ENCODE assay signal across 9 mouse cellular contexts in the genomic region with DNA sequence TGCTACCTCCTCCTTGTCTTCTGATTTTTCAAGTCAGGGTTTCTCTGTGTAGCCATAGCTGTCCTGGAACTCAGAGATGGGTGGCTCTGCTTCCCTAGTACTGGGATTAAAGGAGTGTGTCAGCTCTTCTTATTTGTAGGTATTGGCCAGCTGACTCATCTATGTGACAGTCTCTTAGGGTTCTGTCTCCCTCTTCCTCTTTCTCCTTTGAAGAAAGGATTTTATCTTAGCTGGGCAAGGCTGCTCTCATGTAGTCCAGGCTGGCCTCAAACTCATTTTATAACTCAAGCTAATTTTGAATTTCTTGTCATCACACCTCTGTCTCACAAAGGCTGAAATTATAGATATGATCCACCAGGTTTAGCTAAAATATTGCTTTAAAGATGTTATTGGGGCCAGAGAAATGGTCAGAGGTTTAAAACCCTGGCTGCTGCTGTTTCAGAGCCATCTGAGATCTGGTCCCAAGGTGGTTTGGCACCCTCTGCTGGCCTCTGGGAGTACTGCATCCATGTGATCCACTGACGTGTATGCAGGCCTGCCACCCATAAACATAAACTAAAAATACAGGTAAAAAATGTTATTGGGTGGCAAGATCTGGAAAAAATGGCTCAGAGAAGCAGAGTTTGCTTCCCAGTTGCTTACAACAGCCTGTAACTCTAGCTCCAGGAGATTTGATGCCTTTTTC. TPM values are rescaled to one million over a fixed set of nuclear protein-coding genes. Genes with fewer than 3 reads are reported as not detected.
A peak's percentile ranks its signal among the peaks of the same experiment; 100 is the strongest.
DNase-seq lines count a peak whose midpoint lies in the region; ATAC-seq and TF ChIP-seq lines count a peak whose summit lies in the region.
"Had no signal": no experiment of that assay in that cellular context is flagged by ENCODE, and none has a peak within 500 bp of the region (broad histone marks: within the 10 kb centered on the region; RNA-seq: fewer than 3 reads in every experiment).

No protein-coding gene starts in this region.

- TF ChIP-seq EP300 in stomach, postnatal 0 days (optimal IDR thresholded peaks at IDR 0.05), result no peak

- no peaks in the 10 kb centered on the region for H3K9me3 ChIP-seq in neural tube, embryonic 15.5 days (replicated peaks)
- H3K9me3 ChIP-seq in stomach, postnatal 0 days (ENCODE audit: control insufficient read depth, low read length), result no peaks in the 10 kb centered on the region
- H3K9me3 ChIP-seq: embryonic facial prominence, embryonic 13.5 days had no signal

- no peak overlapping the region for H3K9ac ChIP-seq in neural tube, embryonic 15.5 days (replicated peaks)
- H3K9ac ChIP-seq in stomach, postnatal 0 days (ENCODE audit: low read length), result no peak overlapping the region
- H3K9ac ChIP-seq: embryonic facial prominence, embryonic 13.5 days had no signal

- 3% methylated on average over 1 of the region's 1 CpGs for WGBS in neural tube, embryonic 15.5 days
- WGBS in stomach, postnatal 0 days, result 5% methylated on average over 1 of the region's 1 CpGs

- DNase-seq in neural tube, embryonic 10.5 days (ENCODE audit: extremely low spot score, low spot score), result peak; percentile 73
- peak; percentile 91 to 94 for DNase-seq in cerebellum, postnatal 14 days
- DNase-seq in gastrocnemius, adult 2 months, result peak; percentile 84
- peak; percentile 86 for DNase-seq in kidney, adult 9 months
- peak; percentile 88 for DNase-seq in liver
- DNase-seq in naive thymus-derived CD4-positive, alpha-beta T cell, adult 2 months (ENCODE audit: low read depth), result peak; percentile 89
- DNase-seq in stomach, postnatal 0 days (ENCODE audit: low spot score), result peak; percentile 80

- H3K27ac ChIP-seq in neural tube, embryonic 15.5 days (replicated peaks), result no peak overlapping the region
- no peak overlapping the region for H3K27ac ChIP-seq in gastrocnemius, adult 2 months
- no peak overlapping the region for H3K27ac ChIP-seq in stomach, postnatal 0 days (replicated peaks)
- H3K27ac ChIP-seq: embryonic facial prominence, embryonic 13.5 days had no signal

- no peak overlapping the region for H3K4me3 ChIP-seq in neural tube, embryonic 15.5 days (replicated peaks)
- H3K4me3 ChIP-seq in gastrocnemius, adult 2 months, result no peak overlapping the region
- H3K4me3 ChIP-seq in stomach, postnatal 0 days (ENCODE audit: low read depth, low read length), result no peak overlapping the region
- H3K4me3 ChIP-seq: embryonic facial prominence, embryonic 13.5 days had no signal

- no peak overlapping the region for H3K4me2 ChIP-seq in neural tube, embryonic 15.5 days
- H3K4me2 ChIP-seq in stomach, postnatal 0 days (replicated peaks; ENCODE audit: low read depth), result no peak overlapping the region
- H3K4me2 ChIP-seq: embryonic facial prominence, embryonic 13.5 days had no signal

- intact Hi-C loops in gastrocnemius, adult 2 months (cut with DNase I), result loop anchor here (1.0 kb wide), 1 partner anchor 109 kb away; no protein-coding TSS in a partner anchor

- H3K36me3 ChIP-seq in neural tube, embryonic 15.5 days, result no peaks in the 10 kb centered on the region
- no peaks in the 10 kb centered on the region for H3K36me3 ChIP-seq in stomach, postnatal 0 days (ENCODE audit: control insufficient read depth, insufficient read depth, low read length)
- H3K36me3 ChIP-seq: embryonic facial prominence, embryonic 13.5 days had no signal

- H3K27me3 ChIP-seq in neural tube, embryonic 15.5 days (replicated peaks), result no peaks in the 10 kb centered on the region
- no peaks in the 10 kb centered on the region for H3K27me3 ChIP-seq in stomach, postnatal 0 days (ENCODE audit: control insufficient read depth, insufficient read depth, low read length)
- H3K27me3 ChIP-seq: embryonic facial prominence, embryonic 13.5 days had no signal

- TF ChIP-seq CTCF in gastrocnemius, adult 2 months (IDR thresholded peaks at IDR 0.05), result peak; percentile 89
- TF ChIP-seq CTCF in stomach, postnatal 0 days (IDR thresholded peaks at IDR 0.05; ENCODE audit: low read depth), result peak; percentile 85

- no peak; the same call in 1 of the 2 replicates for ATAC-seq in neural tube, embryonic 15.5 days (ENCODE audit: low FRiP score)
- peak; percentile 56; the same call in 1 of the 2 replicates for ATAC-seq in stomach, postnatal 0 days (ENCODE audit: low FRiP score, low TSS enrichment)

- no peaks in the 10 kb centered on the region for H3K4me1 ChIP-seq in neural tube, embryonic 15.5 days
- H3K4me1 ChIP-seq in stomach, postnatal 0 days (replicated peaks; ENCODE audit: control insufficient read depth, insufficient read depth), result no peaks in the 10 kb centered on the region
- H3K4me1 ChIP-seq: embryonic facial prominence, embryonic 13.5 days had no signal

RNA-seq across cellular contexts. Expression of a gene that starts 26.8 kb away (rescaled TPM):
- polyA plus RNA-seq in neural tube, embryonic 15.5 days (2015; fragmentation: Nextera tagmentation; extraction: Ambion mirVana), result 352 and 406 TPM in 2 replicates
- 10 to 100 TPM; 87.8 to 98.0 TPM for total RNA-seq in gastrocnemius, adult 2 months (2021)
- polyA plus RNA-seq in stomach, postnatal 0 days (2015; fragmentation: Nextera tagmentation; extraction: Ambion mirVana), result 55.4 and 61.7 TPM in 2 replicates
